8 mouse cellular contexts compared by ENCODE assay signal in genomic region chr7:123524218-123524861, GRCm38 (mm10). TPM values are rescaled to one million over a fixed set of nuclear protein-coding genes. Genes with fewer than 3 reads are reported as not detected.
DNase-seq lines count a peak whose midpoint lies in the region; ATAC-seq and TF ChIP-seq lines count a peak whose summit lies in the region.

No protein-coding gene starts in this region.

- DNase-seq in adrenal gland, adult 18-20 months (ENCODE audit: low spot score in 2 of 2), result peak; percentile 56 to 61
- peak; percentile 86 for DNase-seq in embryo, embryonic 10 days (ENCODE audit: low spot score)
- DNase-seq in kidney, postnatal 4 days, result peak; percentile 85 to 86
- peak; percentile 15 to 30 for DNase-seq in lung, adult 18-20 months
- DNase-seq in retina, postnatal 1 day, result peak; percentile 82

- no peak overlapping the region for H3K4me3 ChIP-seq in E14TG2a.4 (replicated peaks; ENCODE audit: low read length)
- no peak overlapping the region for H3K4me3 ChIP-seq in heart, embryonic 11.5 days (ENCODE audit: low read depth, low read length)

- H3K27ac ChIP-seq in heart, embryonic 11.5 days (ENCODE audit: low read depth, low read length), result no peak overlapping the region

- no peaks in the 10 kb centered on the region for H3K36me3 ChIP-seq in E14TG2a.4 (ENCODE audit: insufficient read depth, low read length)
- no peaks in the 10 kb centered on the region for H3K36me3 ChIP-seq in heart, embryonic 11.5 days (ENCODE audit: control insufficient read depth, insufficient read depth, low read length)

- H3K9me3 ChIP-seq in E14TG2a.4 (ENCODE audit: low read length), result no peaks in the 10 kb centered on the region
- no peaks in the 10 kb centered on the region for H3K9me3 ChIP-seq in heart, embryonic 11.5 days (replicated peaks; ENCODE audit: control insufficient read depth, low read length)

- peaks cover 11% of the 10 kb centered on the region for H3K27me3 ChIP-seq in E14TG2a.4 (ENCODE audit: insufficient read depth, low read length)
- H3K27me3 ChIP-seq in heart, embryonic 11.5 days (ENCODE audit: control insufficient read depth, insufficient read depth, low read length), result no peaks in the 10 kb centered on the region

- TF ChIP-seq CTCF in E14TG2a.4 (conservative IDR thresholded peaks at IDR 0.05; ENCODE audit: low read length), result peak; percentile 76

- WGBS in heart, embryonic 11.5 days (ENCODE audit: insufficient replicate concordance), result 16% methylated on average over 8 of the region's 8 CpGs

- no peak overlapping the region for H3K9ac ChIP-seq in heart, embryonic 11.5 days (ENCODE audit: low read depth, low read length)

- ATAC-seq in heart, embryonic 11.5 days (replicated peaks; ENCODE audit: insufficient number of reproducible peaks, low FRiP score, low TSS enrichment), result no peak
- ATAC-seq in inflammation-experienced regulatory T-cells, adult 6 months, result no peak

- H3K4me1 ChIP-seq in E14TG2a.4 (replicated peaks; ENCODE audit: low read depth, low read length), result no peaks in the 10 kb centered on the region
- peaks cover 6% of the 10 kb centered on the region; the same call in 1 of the 2 replicates for H3K4me1 ChIP-seq in heart, embryonic 11.5 days (ENCODE audit: control insufficient read depth, insufficient read depth, low read length)

- H3K4me2 ChIP-seq in heart, embryonic 11.5 days, result peak overlapping the region; percentile 37; the same call in 1 of the 2 replicates

RNA-seq across cellular contexts. Expression of gene Zkscan2, which starts 24.1 kb away (rescaled TPM):
- 1 to 10 TPM in 1 of 2 experiments, under 1 TPM in 1; 0.96 to 1.0 TPM for total RNA-seq in adrenal gland, adult 18-20 months (2021)
- 4.4 and 4.8 TPM in 2 replicates for polyA plus RNA-seq in heart, embryonic 11.5 days (2014; fragmentation: Nextera tagmentation; extraction: Ambion mirVana)
- polyA plus RNA-seq in inflammation-experienced regulatory T-cells, adult 6 months (2017; shearing (Covaris generic)), result not detected

Comparison
In these comparisons a context has a peak if more than half of its experiments do, and no peak if none do; other contexts are left out.
1. DNase-seq: peak in every context shown above with its lines; median percentile 86 in embryo, embryonic 10 days; 86 in kidney, postnatal 4 days; 82 in retina, postnatal 1 day; 58 in adrenal gland, adult 18-20 months; 22 in lung, adult 18-20 months.